In genomic region chr4:119539031-119539824, GRCm38 (mm10) we compare ENCODE assay signal across 1 mouse cellular context.
TF ChIP-seq lines count a peak whose summit lies in the region.

Gene Frg2f1, minus strand, starts transcription at chr4:119539529.

TF ChIP-seq in MEL, 35 proteins besides CTCF, POLR2A, EP300 and RAD21 (continued from another document):
- TF ChIP-seq TCF12 (IDR thresholded peaks at IDR 0.05; ENCODE audit: low read depth, low read length) = peak; percentile 62; the same call in 1 of the 2 replicates
- TF ChIP-seq MYB (IDR thresholded peaks at IDR 0.05; ENCODE audit: low read depth, low read length) = no peak
- TF ChIP-seq MAX (IDR thresholded peaks at IDR 0.05; ENCODE audit: low read length) = peak; percentile 68
- TF ChIP-seq ZKSCAN1 (IDR thresholded peaks at IDR 0.05; ENCODE audit: low read depth, low read length) = no peak
- no peak for TF ChIP-seq GATA1 (IDR thresholded peaks at IDR 0.05; ENCODE audit: low read depth, low read length)
- peak; percentile 85 for TF ChIP-seq SIN3A (IDR thresholded peaks at IDR 0.05; ENCODE audit: low read length)
- TF ChIP-seq TAL1 (IDR thresholded peaks at IDR 0.05; ENCODE audit: low read length) = no peak
